Mouse (Mus musculus) kidney, adult 2 months (tissue): Measurements from ENCODE around the gene Cd8a.

ENCODE experiments used
- CTCF ChIP-seq: fragments of 200-500 bp; conservative IDR thresholded peaks from 2 replicates; pipeline ENCODE4 v1.5.1; 2011; ENCODE audit warnings: low read depth, mild to moderate bottlenecking, control low read depth, low read length, moderate library complexity, mixed read lengths; ENCODE audit not compliant: insufficient read depth, insufficient read length
- POLR2A ChIP-seq: fragments of 200-500 bp; IDR thresholded peaks from one replicate; pipeline ENCODE4 v1.6.1; 2011; ENCODE audit warnings: low read depth, low read length, control low read depth

DNA sequence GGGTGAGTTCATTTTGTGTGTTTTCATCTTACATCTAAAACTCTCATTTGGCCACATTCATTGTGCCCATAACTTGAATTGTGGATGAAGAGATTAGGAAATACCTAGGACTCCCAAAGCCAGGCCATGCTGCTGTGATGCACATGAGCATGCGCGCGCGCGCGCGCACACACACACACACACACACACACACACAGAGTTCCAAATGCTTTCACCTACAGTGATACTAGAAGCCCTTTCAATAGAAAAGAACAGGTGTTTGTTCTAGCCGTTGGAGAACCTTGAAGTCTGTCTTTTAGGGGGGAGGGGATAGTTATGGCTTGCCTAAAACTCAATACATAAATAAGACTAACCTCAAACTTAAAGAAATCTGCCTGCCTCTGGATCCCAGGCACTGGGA, 35.6 kb upstream of the Cd8a start:
- TF ChIP-seq CTCF (no peak), POLR2A (no peak)
